Mouse (Mus musculus): ENCODE measurements around the gene Zmiz1.

GRCm38 (mm10) chr14:25461676-25462385 lies 2.8 kb downstream of the Zmiz1 start:
- TF ChIP-seq CTCF (IDR thresholded peaks at IDR 0.05; ENCODE audit: borderline replicate concordance, insufficient read depth, low read depth, low read length) (no peak), POLR2A (IDR thresholded peaks at IDR 0.05; ENCODE audit: borderline replicate concordance, insufficient read depth, low read length) (no peak)

Measured in cerebellum, adult 2 months (tissue).